Mouse (Mus musculus): ENCODE data around the gene Sri. TPM values are rescaled to one million over a fixed set of nuclear protein-coding genes. Genes with fewer than 3 reads are reported as not detected.
"Not testable (repeated sequence)": the region's sequence is repeated elsewhere in the genome, so short reads cannot be mapped to it uniquely, and the experiment has no call there.

Sri gene
- polyA plus RNA-seq (2016; fragmentation: Nextera tagmentation; extraction: Ambion mirVana): 145 and 162 TPM in 2 replicates

GRCm38 (mm10) chr5:8045855-8046254 lies at the start of gene Sri:
Gene Sri (plus strand): TSS chr5:8046078.
- Histone ChIP-seq H3K36me3 (no peaks in the 10 kb centered on the region), H3K9ac (replicated peaks) (no peak within 1 kb of the TSS), H3K9me3 (no peaks in the 10 kb centered on the region), H3K27me3 (no peaks in the 10 kb centered on the region), H3K4me2 (replicated peaks) (no peak within 1 kb of the TSS), H3K4me3 (no peak within 1 kb of the TSS), H3K27ac (replicated peaks) (no peak within 1 kb of the TSS), H3K4me1 (no peaks in the 10 kb centered on the region)
- 88% methylated on average over 6 of the region's 6 CpGs for WGBS
- ATAC-seq (ENCODE audit: low FRiP score, low read depth): no peak

DNA sequence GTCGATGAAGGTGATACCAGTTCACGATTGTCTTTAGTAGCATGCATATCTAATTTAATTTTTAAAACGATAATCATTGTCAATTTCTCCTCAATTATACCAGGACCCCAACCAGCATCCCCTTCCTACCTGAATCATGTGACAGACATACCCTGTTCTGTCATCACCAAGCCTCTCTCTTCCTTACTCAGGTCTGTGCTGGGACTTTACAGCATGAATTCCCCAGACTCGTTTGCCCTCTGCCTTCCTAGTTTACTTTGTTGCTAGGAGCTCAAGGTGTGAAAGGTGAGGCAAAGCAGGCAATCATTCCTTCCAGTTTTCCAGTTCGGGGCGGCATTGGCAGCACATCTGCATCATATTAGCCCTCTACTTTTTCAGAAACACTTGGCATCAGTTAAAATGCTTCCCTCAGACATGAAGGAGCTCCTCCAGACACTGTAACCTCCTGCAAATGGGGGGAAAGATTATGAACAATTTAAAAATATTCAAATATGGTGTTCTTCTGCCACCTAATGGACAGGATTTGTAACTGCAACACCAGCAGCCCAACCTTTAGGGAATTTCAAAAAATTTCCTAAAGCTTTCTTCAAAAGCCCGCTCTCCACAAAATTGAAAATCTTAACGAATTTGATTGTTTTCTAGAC lies 49.4 kb upstream of the Sri start:
- Histone ChIP-seq H3K9ac (replicated peaks) (no peak overlapping the region), H3K36me3 (no peaks in the 10 kb centered on the region), H3K27ac (replicated peaks) (no peak overlapping the region), H3K9me3 (no peaks in the 10 kb centered on the region), H3K27me3 (no peaks in the 10 kb centered on the region), H3K4me3 (no peak overlapping the region), H3K4me2 (replicated peaks) (no peak overlapping the region), H3K4me1 (no peaks in the 10 kb centered on the region)
- WGBS: 61% methylated on average over 8 of the region's 8 CpGs
- peak; percentile 63 for ATAC-seq (ENCODE audit: low FRiP score, low read depth)

GRCm38 (mm10) chr5:7997086-7997485 lies 48.8 kb upstream of the Sri start:
- Histone ChIP-seq H3K4me3 (no peak overlapping the region), H3K36me3 (no peaks in the 10 kb centered on the region), H3K9me3 (no peaks in the 10 kb centered on the region), H3K27ac (replicated peaks) (no peak overlapping the region), H3K4me1 (no peaks in the 10 kb centered on the region), H3K4me2 (replicated peaks) (no peak overlapping the region), H3K27me3 (no peaks in the 10 kb centered on the region), H3K9ac (replicated peaks) (no peak overlapping the region)
- ATAC-seq (ENCODE audit: low FRiP score, low read depth): no peak
- WGBS: 86% methylated on average over 2 of the region's 2 CpGs

GRCm38 (mm10) chr5:8000466-8000865 lies 45.4 kb upstream of the Sri start:
- Histone ChIP-seq H3K4me2 (replicated peaks) (no peak overlapping the region), H3K27ac (replicated peaks) (no peak overlapping the region), H3K9me3 (no peaks in the 10 kb centered on the region), H3K4me1 (no peaks in the 10 kb centered on the region), H3K27me3 (no peaks in the 10 kb centered on the region), H3K9ac (replicated peaks) (no peak overlapping the region), H3K4me3 (no peak overlapping the region), H3K36me3 (no peaks in the 10 kb centered on the region)
- 83% methylated on average over 10 of the region's 10 CpGs for WGBS
- ATAC-seq (ENCODE audit: low FRiP score, low read depth): no peak

DNA sequence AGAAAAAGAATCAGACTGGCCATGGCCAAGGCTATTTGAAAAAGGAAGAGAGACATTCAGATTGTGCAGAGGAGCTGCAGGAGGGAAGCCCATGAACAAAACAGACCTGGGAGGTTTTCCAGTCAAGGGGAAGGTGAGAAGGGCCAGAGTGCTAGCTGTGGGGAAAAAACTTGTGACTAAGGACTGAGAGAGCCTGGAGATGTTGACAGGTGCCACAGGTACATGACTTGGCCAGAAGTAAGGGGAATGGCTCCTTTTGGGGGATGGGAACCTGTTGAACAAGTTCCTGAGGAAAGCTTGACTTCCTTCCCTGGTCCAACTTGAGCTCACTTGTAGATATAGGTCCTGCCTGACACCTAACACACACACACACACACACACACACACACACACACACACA lies 43.1 kb upstream of the Sri start:
- no peak overlapping the region for H3K4me3 ChIP-seq
- H3K27me3 ChIP-seq: no peaks in the 10 kb centered on the region
- no peak overlapping the region for H3K27ac ChIP-seq (replicated peaks)
- no peak for ATAC-seq (ENCODE audit: low FRiP score, low read depth)
- H3K4me1 ChIP-seq: no peaks in the 10 kb centered on the region
- no peak overlapping the region for H3K9ac ChIP-seq (replicated peaks)
- no peaks in the 10 kb centered on the region for H3K9me3 ChIP-seq
- H3K36me3 ChIP-seq: no peaks in the 10 kb centered on the region
- no peak overlapping the region for H3K4me2 ChIP-seq (replicated peaks)

GRCm38 (mm10) chr5:8013276-8013675 lies 32.6 kb upstream of the Sri start:
- Histone ChIP-seq H3K4me1 (no peaks in the 10 kb centered on the region), H3K4me2 (replicated peaks) (no peak overlapping the region), H3K27ac (replicated peaks) (no peak overlapping the region), H3K9ac (replicated peaks) (no peak overlapping the region), H3K36me3 (no peaks in the 10 kb centered on the region), H3K27me3 (no peaks in the 10 kb centered on the region), H3K4me3 (no peak overlapping the region), H3K9me3 (0 out of 2 replicates have a peak, but pooled peaks cover 6% of the 10 kb centered on the region)
- no peak for ATAC-seq (ENCODE audit: low FRiP score, low read depth)
- WGBS: 88% methylated on average over 3 of the region's 3 CpGs

DNA sequence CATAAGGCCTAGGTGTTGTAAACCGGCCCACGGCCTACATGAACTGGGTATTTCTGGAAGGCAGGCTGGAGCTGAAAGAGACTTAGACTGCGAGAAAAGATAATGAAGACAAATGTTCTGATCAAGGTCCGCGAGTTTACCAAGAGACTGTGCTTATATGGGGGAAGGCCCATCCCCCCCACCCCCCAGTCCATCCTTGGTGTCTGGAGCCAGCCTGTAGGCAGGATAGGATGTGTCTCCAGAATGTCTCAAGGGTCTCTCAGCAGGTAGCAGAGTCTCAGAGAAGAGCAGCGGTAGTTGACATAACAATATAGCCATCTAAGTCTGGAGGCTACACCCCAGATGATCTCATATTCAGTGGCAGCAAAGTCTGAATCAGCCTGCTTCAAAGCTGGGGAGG lies 11.3 kb upstream of the Sri start:
- WGBS: 94% methylated on average over 6 of the region's 6 CpGs
- ATAC-seq (ENCODE audit: low FRiP score, low read depth); H3K4me3 ChIP-seq: not testable (repeated sequence)

GRCm38 (mm10) chr5:8053827-8054226 lies 7.9 kb downstream of the Sri start:
- H3K4me3 ChIP-seq: no peak overlapping the region
- H3K9ac ChIP-seq (replicated peaks): no peak overlapping the region
- ATAC-seq (ENCODE audit: low FRiP score, low read depth): no peak
- peaks cover 13% of the 10 kb centered on the region for H3K4me1 ChIP-seq
- H3K9me3 ChIP-seq: no peaks in the 10 kb centered on the region
- H3K27me3 ChIP-seq: no peaks in the 10 kb centered on the region
- no peak overlapping the region for H3K4me2 ChIP-seq (replicated peaks)
- 93% methylated on average over 4 of the region's 4 CpGs for WGBS
- H3K27ac ChIP-seq (replicated peaks): no peak overlapping the region
- no peaks in the 10 kb centered on the region for H3K36me3 ChIP-seq

More for the DNA sequence above, 11.3 kb upstream of the Sri start:
- not testable (repeated sequence) for H3K9me3 ChIP-seq; H3K9ac ChIP-seq (replicated peaks); H3K27me3 ChIP-seq; H3K4me2 ChIP-seq (replicated peaks); H3K27ac ChIP-seq (replicated peaks); H3K4me1 ChIP-seq; H3K36me3 ChIP-seq

GRCm38 (mm10) chr5:8055721-8056129 lies 9.8 kb downstream of the Sri start:
- Histone ChIP-seq H3K36me3 (peaks cover 12% of the 10 kb centered on the region; the same call in 1 of the 2 replicates), H3K4me3 (peak overlapping the region; percentile 74), H3K4me1 (peaks cover 13% of the 10 kb centered on the region), H3K9me3 (no peaks in the 10 kb centered on the region), H3K4me2 (replicated peaks) (peak overlapping the region; percentile 67), H3K27ac (replicated peaks) (peak overlapping the region; percentile 35; the same call in 1 of the 2 replicates), H3K27me3 (no peaks in the 10 kb centered on the region), H3K9ac (replicated peaks) (peak overlapping the region; percentile 82)
- WGBS: 40% methylated on average over 8 of the region's 8 CpGs
- ATAC-seq (ENCODE audit: low FRiP score, low read depth): peak; percentile 31

- Histone ChIP-seq H3K36me3 (peaks cover 12% of the 10 kb centered on the region; the same call in 1 of the 2 replicates), H3K27ac (replicated peaks) (peak overlapping the region; percentile 35; the same call in 1 of the 2 replicates), H3K27me3 (no peaks in the 10 kb centered on the region), H3K4me2 (replicated peaks) (peak overlapping the region; percentile 67), H3K9ac (replicated peaks) (peak overlapping the region; percentile 82), H3K9me3 (no peaks in the 10 kb centered on the region), H3K4me3 (peak overlapping the region; percentile 74), H3K4me1 (peaks cover 13% of the 10 kb centered on the region)
- 1% methylated on average over 60 of the region's 60 CpGs for WGBS
- peak; percentile 98 for ATAC-seq (ENCODE audit: low FRiP score, low read depth)
These were observed 10.5 kb downstream of the Sri start for GRCm38 (mm10) chr5:8056141-8057017.

DNA sequence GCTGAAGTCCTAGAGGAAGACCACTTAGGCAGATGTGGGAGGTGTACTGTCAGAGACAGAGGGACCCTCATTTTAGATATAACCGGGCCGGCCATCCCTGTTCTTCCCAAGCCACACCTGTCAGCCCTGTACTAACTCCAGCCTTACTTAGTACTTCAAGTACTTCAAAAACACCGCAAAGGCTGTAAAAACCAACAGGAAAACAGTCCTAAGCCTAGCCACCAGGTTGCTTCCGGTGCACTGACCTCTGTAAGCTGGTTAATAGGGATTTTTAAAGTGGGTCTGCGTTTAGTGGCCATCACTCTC lies 11.1 kb downstream of the Sri start:
- Histone ChIP-seq H3K36me3 (peaks cover 12% of the 10 kb centered on the region; the same call in 1 of the 2 replicates), H3K9me3 (no peaks in the 10 kb centered on the region), H3K27me3 (no peaks in the 10 kb centered on the region), H3K9ac (replicated peaks) (peak overlapping the region; percentile 82), H3K4me2 (replicated peaks) (peak overlapping the region; percentile 67), H3K4me3 (peak overlapping the region; percentile 74), H3K4me1 (peaks cover 13% of the 10 kb centered on the region), H3K27ac (replicated peaks) (no peak overlapping the region)
- ATAC-seq (ENCODE audit: low FRiP score, low read depth): no peak; the same call in 1 of the 2 replicates
- 62% methylated on average over 5 of the region's 5 CpGs for WGBS

DNA sequence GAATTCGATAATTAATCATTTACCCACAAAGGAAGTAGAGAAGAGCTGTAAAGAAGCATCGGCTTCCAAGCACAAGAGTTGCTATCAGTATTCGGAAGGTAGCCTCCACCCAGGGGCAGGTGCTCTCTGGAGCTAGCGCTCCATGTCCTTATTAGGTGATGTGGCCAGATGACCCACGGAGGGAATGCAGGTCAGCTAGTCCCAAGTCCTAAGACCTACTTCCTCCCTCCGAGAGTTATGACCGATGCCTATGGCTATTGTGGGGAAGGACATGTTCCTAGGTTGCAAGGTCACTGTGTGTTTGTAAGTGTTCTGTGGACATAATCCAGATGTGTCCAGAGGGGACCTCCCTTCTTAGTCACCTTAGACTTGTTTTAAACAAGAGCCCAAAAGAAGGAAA lies 12.2 kb downstream of the Sri start:
- H3K27me3 ChIP-seq: no peaks in the 10 kb centered on the region
- no peak for ATAC-seq (ENCODE audit: low FRiP score, low read depth)
- WGBS: 91% methylated on average over 7 of the region's 7 CpGs
- H3K9ac ChIP-seq (replicated peaks): no peak overlapping the region
- no peaks in the 10 kb centered on the region for H3K9me3 ChIP-seq
- H3K36me3 ChIP-seq: peaks cover 16% of the 10 kb centered on the region; the same call in 1 of the 2 replicates
- H3K27ac ChIP-seq (replicated peaks): no peak overlapping the region
- H3K4me3 ChIP-seq: no peak overlapping the region
- peaks cover 13% of the 10 kb centered on the region for H3K4me1 ChIP-seq
- no peak overlapping the region for H3K4me2 ChIP-seq (replicated peaks)
